Mouse (Mus musculus): ENCODE results near the gene Brd2. TPM values are rescaled to one million over a fixed set of nuclear protein-coding genes. Genes with fewer than 3 reads are reported as not detected.

Brd2 gene
- polyA plus RNA-seq, 1 experiment from 2014 or later: 125 TPM

GRCm38 (mm10) chr17:34143033-34143432, 20.6 kb upstream of the Brd2 start, which contains the start of gene H2-DMb2:
Gene H2-DMb2, plus strand, starts transcription at chr17:34143307.
- H3K36me3 ChIP-seq (ENCODE audit: poor library complexity, severe bottlenecking): no peaks in the 10 kb centered on the region
- peaks cover 13% of the 10 kb centered on the region for H3K4me1 ChIP-seq
- no peak within 1 kb of the TSS for H3K4me3 ChIP-seq
- no peaks in the 10 kb centered on the region for H3K9me3 ChIP-seq (replicated peaks)
- no peak within 1 kb of the TSS for H3K4me2 ChIP-seq
- no peak for ATAC-seq
- 30% methylated on average over 7 of the region's 7 CpGs for WGBS
- peaks cover 36% of the 10 kb centered on the region for H3K27me3 ChIP-seq
- H3K9ac ChIP-seq: no peak within 1 kb of the TSS
- no peak within 1 kb of the TSS; the same call in 1 of the 2 replicates for H3K27ac ChIP-seq

DNA sequence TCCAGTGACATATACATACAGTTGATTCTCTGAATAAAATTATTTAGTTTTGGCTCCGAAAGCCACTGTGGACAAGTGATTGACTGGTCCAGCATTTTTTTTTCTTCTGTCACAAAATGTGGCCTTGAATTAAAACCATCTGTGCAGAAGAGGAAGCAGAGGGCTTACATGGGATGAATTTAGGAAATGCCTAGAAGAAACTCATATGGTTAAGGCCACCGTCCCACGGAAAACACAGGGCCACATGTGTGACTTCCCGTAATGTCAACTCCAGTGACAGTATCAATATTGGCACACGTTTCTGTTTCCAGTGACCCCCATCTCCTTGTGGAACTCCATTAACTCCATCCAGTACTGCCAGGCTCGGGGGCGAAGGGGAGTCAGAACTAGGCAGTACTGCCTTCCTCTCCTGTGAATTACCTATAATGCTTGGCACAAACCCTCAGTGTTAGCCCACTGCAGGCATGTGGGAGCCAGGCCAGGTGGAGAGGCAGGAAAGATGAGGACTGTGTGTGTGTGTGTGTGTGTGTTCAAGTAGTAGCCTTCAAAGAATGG, 20.1 kb upstream of the Brd2 start:
- no peak for ATAC-seq
- H3K9me3 ChIP-seq (replicated peaks): no peaks in the 10 kb centered on the region
- peaks cover 41% of the 10 kb centered on the region for H3K27me3 ChIP-seq
- no peak overlapping the region for H3K9ac ChIP-seq
- no peak overlapping the region for H3K4me3 ChIP-seq
- H3K36me3 ChIP-seq (ENCODE audit: poor library complexity, severe bottlenecking): no peaks in the 10 kb centered on the region
- WGBS: 83% methylated on average over 7 of the region's 7 CpGs
- H3K4me2 ChIP-seq: no peak overlapping the region
- H3K4me1 ChIP-seq: peaks cover 13% of the 10 kb centered on the region
- H3K27ac ChIP-seq: no peak overlapping the region; the same call in 1 of the 2 replicates

GRCm38 (mm10) chr17:34141448-34141847, 19.0 kb upstream of the Brd2 start:
- no peak overlapping the region for H3K9ac ChIP-seq
- H3K4me2 ChIP-seq: no peak overlapping the region
- no peaks in the 10 kb centered on the region for H3K9me3 ChIP-seq (replicated peaks)
- no peak for ATAC-seq
- H3K27me3 ChIP-seq: peaks cover 51% of the 10 kb centered on the region
- H3K27ac ChIP-seq: no peak overlapping the region
- 56% methylated on average over 4 of the region's 4 CpGs for WGBS
- H3K36me3 ChIP-seq (ENCODE audit: poor library complexity, severe bottlenecking): no peaks in the 10 kb centered on the region
- H3K4me3 ChIP-seq: no peak overlapping the region
- peaks cover 13% of the 10 kb centered on the region for H3K4me1 ChIP-seq

- no peak overlapping the region for H3K27ac ChIP-seq
- peaks cover 17% of the 10 kb centered on the region for H3K4me1 ChIP-seq
- peaks cover 57% of the 10 kb centered on the region for H3K27me3 ChIP-seq
- ATAC-seq: no peak
- WGBS: 15% methylated on average over 5 of the region's 5 CpGs
- H3K9ac ChIP-seq: no peak overlapping the region
- no peaks in the 10 kb centered on the region for H3K36me3 ChIP-seq (ENCODE audit: poor library complexity, severe bottlenecking)
- peak overlapping the region; percentile 57 for H3K4me2 ChIP-seq
- H3K4me3 ChIP-seq: no peak overlapping the region
- H3K9me3 ChIP-seq (replicated peaks): no peaks in the 10 kb centered on the region
These were observed 17.8 kb upstream of the Brd2 start for GRCm38 (mm10) chr17:34140240-34140639.

GRCm38 (mm10) chr17:34139416-34139815, 17.0 kb upstream of the Brd2 start:
- WGBS: 2% methylated on average over 16 of the region's 16 CpGs
- H3K9me3 ChIP-seq (replicated peaks): no peaks in the 10 kb centered on the region
- H3K27me3 ChIP-seq: peaks cover 57% of the 10 kb centered on the region
- H3K36me3 ChIP-seq (ENCODE audit: poor library complexity, severe bottlenecking): no peaks in the 10 kb centered on the region
- peaks cover 17% of the 10 kb centered on the region for H3K4me1 ChIP-seq
- H3K27ac ChIP-seq: no peak overlapping the region
- peak overlapping the region; percentile 30 for H3K4me3 ChIP-seq
- peak overlapping the region; percentile 48 for H3K9ac ChIP-seq
- peak overlapping the region; percentile 57 for H3K4me2 ChIP-seq
- ATAC-seq: no peak

DNA sequence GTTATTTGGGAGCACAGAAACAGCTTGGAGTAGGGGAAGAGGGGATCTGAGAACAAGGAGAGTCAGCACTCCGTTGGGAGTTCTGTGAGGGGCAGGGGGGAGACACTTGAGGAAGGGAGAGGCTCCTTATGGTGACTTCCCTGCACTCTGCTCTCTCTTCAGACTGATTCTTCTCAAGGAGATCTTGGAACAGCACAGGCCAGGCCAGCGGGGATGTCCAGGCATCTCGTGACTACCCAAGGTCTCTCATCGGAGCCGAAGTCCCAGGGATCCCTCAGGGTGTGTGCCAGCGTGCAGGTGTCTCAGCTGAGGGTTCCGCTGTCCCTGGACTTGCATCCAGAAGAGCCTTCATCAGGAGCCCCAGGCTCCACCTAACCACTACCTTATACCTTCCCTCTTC, 16.2 kb upstream of the Brd2 start:
- no peaks in the 10 kb centered on the region for H3K9me3 ChIP-seq (replicated peaks)
- H3K36me3 ChIP-seq (ENCODE audit: poor library complexity, severe bottlenecking): no peaks in the 10 kb centered on the region
- no peak overlapping the region for H3K27ac ChIP-seq
- WGBS: 78% methylated on average over 7 of the region's 7 CpGs
- H3K4me2 ChIP-seq: no peak overlapping the region
- H3K4me1 ChIP-seq: peaks cover 17% of the 10 kb centered on the region
- ATAC-seq: no peak
- no peak overlapping the region for H3K4me3 ChIP-seq
- H3K27me3 ChIP-seq: peaks cover 57% of the 10 kb centered on the region
- no peak overlapping the region for H3K9ac ChIP-seq

DNA sequence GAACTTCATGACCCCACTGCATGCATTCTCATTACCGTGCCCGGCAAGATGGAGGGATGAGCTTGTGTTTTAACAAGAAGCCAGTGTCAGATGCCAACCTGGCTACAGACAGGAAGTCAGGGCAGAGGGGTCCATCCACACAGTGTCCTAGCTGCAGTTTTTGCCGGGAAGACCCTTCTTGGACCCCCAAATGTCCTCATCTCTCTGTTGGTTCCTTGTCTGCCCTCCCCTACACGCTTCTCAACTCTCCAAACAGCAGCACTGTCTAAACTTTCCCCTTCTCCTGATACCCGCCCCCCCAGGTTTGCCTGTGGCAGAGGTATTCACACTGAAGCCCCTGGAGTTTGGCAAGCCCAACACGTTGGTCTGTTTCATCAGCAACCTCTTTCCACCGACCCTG, 15.2 kb upstream of the Brd2 start:
- H3K4me3 ChIP-seq: no peak overlapping the region
- peaks cover 17% of the 10 kb centered on the region for H3K4me1 ChIP-seq
- no peak for ATAC-seq
- H3K9me3 ChIP-seq (replicated peaks): no peaks in the 10 kb centered on the region
- H3K27me3 ChIP-seq: peaks cover 57% of the 10 kb centered on the region
- no peak overlapping the region for H3K27ac ChIP-seq
- H3K4me2 ChIP-seq: no peak overlapping the region
- no peak overlapping the region; the same call in 1 of the 2 replicates for H3K9ac ChIP-seq
- H3K36me3 ChIP-seq (ENCODE audit: poor library complexity, severe bottlenecking): no peaks in the 10 kb centered on the region
- WGBS: 85% methylated on average over 7 of the region's 7 CpGs

DNA sequence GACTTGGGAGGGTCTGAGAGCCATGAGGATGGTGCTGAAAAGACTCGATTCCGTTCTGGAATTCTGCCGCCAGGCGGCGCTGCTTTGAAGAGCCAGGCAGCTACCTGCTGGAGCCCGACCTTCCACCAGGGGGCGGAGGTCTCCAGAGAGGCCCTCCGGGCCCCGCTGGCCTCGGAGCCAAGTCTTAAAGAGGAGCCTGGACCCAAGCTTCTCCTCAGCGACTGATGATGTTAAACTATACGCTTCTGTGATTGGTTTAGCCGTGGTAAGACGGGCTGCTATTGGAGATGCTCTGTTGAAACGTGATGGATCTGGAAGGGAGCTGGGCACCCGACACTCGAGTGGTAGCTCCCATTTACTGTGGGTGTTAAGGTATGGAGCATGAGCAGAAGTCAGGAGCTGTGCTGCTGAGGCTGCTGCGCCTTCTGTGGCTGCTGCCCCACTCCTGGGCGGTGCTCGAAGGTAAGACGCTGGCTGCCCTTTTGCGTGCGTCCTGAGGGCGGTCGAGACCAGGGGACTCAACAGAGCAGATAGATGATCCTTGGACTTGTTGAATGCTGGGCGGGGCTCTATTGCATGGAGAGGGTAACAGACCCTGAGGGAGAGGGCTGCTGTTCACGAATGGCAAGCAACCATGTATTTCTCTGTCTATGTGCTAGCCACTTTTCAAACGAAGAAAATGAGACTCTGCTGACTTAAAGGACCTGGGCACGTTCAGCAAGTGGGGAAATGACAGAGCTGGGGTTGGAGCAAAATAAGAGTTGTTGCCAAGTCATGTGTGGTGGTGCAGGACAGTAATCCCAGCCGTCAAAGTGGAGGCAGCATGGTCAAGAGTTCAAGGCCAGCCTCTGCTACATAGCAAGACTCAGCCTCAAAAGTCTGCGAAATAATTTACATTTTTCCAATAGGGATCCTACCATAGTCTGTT, 13.1 kb upstream of the Brd2 start:
- no peaks in the 10 kb centered on the region for H3K9me3 ChIP-seq (replicated peaks)
- peak overlapping the region; percentile 36 for H3K4me3 ChIP-seq
- whole genome bisulfite sequencing: 6% methylated on average over 31 of the region's 31 CpGs
- peak overlapping the region; percentile 59 for H3K4me2 ChIP-seq
- H3K27me3 ChIP-seq: peaks cover 47% of the 10 kb centered on the region
- no peak overlapping the region for H3K9ac ChIP-seq
- H3K36me3 ChIP-seq (ENCODE audit: poor library complexity, severe bottlenecking): no peaks in the 10 kb centered on the region
- peaks cover 17% of the 10 kb centered on the region for H3K4me1 ChIP-seq
- no peak overlapping the region for H3K27ac ChIP-seq
- peak; percentile 98 for ATAC-seq

GRCm38 (mm10) chr17:34134451-34134850, 12.0 kb upstream of the Brd2 start:
- Histone ChIP-seq H3K27me3 (peaks cover 38% of the 10 kb centered on the region), H3K9ac (no peak overlapping the region), H3K4me2 (no peak overlapping the region), H3K36me3 (ENCODE audit: poor library complexity, severe bottlenecking) (no peaks in the 10 kb centered on the region), H3K9me3 (replicated peaks) (no peaks in the 10 kb centered on the region), H3K27ac (no peak overlapping the region), H3K4me3 (no peak overlapping the region), H3K4me1 (peaks cover 10% of the 10 kb centered on the region)
- ATAC-seq: no peak
- 85% methylated on average over 3 of the region's 3 CpGs for WGBS

- no peaks in the 10 kb centered on the region for H3K36me3 ChIP-seq (ENCODE audit: poor library complexity, severe bottlenecking)
- 85% methylated on average over 11 of the region's 11 CpGs for whole genome bisulfite sequencing
- H3K27ac ChIP-seq: no peak overlapping the region
- no peak for ATAC-seq
- peaks cover 31% of the 10 kb centered on the region for H3K27me3 ChIP-seq
- H3K4me3 ChIP-seq: no peak overlapping the region
- H3K9me3 ChIP-seq (replicated peaks): no peaks in the 10 kb centered on the region
- peaks cover 15% of the 10 kb centered on the region for H3K4me1 ChIP-seq
- H3K9ac ChIP-seq: no peak overlapping the region
- H3K4me2 ChIP-seq: no peak overlapping the region
These were observed 10.9 kb upstream of the Brd2 start for GRCm38 (mm10) chr17:34133289-34133688.

GRCm38 (mm10) chr17:34131911-34132310, 9.5 kb upstream of the Brd2 start:
- ATAC-seq: no peak
- Histone ChIP-seq H3K27ac (no peak overlapping the region), H3K36me3 (ENCODE audit: poor library complexity, severe bottlenecking) (no peaks in the 10 kb centered on the region), H3K4me3 (no peak overlapping the region), H3K4me1 (peaks cover 22% of the 10 kb centered on the region), H3K4me2 (no peak overlapping the region), H3K9me3 (replicated peaks) (no peaks in the 10 kb centered on the region), H3K9ac (no peak overlapping the region), H3K27me3 (peaks cover 18% of the 10 kb centered on the region)
- 63% methylated on average over 7 of the region's 7 CpGs for WGBS

DNA sequence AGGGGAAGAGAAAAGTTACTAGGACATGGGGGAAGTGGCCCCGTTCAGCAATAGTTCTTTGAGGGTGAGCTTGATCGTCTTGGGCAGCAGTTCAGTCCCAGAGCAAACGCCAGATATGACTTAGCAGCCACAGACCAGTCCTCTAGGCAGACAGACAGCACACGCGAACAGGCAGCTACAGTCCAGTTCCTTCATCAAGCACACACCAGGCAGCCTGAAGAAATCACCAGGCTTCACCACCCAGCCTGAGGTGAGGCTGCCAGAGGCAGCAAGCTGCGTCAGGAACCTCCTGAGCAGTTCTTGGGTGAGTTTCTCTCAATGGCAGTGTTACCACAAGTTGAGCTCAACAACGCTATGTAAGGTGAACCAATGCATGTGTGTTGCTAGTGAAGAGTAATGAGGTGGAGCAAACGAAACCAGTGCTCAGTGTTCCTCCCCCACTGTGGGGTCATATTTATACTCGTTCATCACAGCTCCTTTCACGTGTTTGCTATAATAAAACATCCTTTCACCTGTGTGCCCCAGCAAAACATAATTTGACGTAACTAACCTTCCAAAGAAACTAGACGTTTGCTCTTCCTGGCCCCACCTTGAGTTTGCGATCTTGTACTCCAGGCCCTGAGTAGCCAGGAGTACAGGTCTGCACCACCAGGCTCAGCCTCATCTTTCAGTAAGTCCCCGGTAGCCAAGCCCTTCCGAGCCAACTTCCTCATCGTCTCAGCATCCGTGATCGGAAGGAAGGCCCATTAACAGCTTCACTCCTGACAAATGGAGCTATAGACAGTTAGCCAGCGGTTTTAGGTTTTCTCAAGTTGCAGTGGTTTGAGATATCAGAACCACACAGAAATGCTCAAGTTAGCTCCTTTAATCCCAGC, 7.9 kb upstream of the Brd2 start:
- Histone ChIP-seq H3K27me3 (peaks cover 7% of the 10 kb centered on the region; the same call in 1 of the 2 replicates), H3K36me3 (ENCODE audit: poor library complexity, severe bottlenecking) (no peaks in the 10 kb centered on the region), H3K4me3 (no peak overlapping the region), H3K4me2 (no peak overlapping the region), H3K27ac (no peak overlapping the region), H3K9ac (no peak overlapping the region), H3K4me1 (peaks cover 20% of the 10 kb centered on the region), H3K9me3 (replicated peaks) (no peaks in the 10 kb centered on the region)
- no peak for ATAC-seq
- WGBS: 81% methylated on average over 19 of the region's 19 CpGs

Data from forebrain, embryonic 13.5 days (tissue).